Mouse (Mus musculus) adipocyte (in vitro differentiated cells): ENCODE measurements around the gene Ctf2.
"Not testable (repeated sequence)": the region's sequence is repeated elsewhere in the genome, so short reads cannot be mapped to it uniquely, and the experiment has no call there.

Experiments
- DNase-seq: peaks from one replicate; pipeline ENCODE4 v3.0.0-alpha.2; 2016; ENCODE audit warnings: low spot score

Gene Ctf2

GRCm38 (mm10) chr7:127732066-127732465 is at the start of gene Ctf2:
TSS of gene Ctf2 (minus strand) at chr7:127732166.
- not testable (repeated sequence) for DNase-seq

GRCm38 (mm10) chr7:127778350-127778749 is 46.4 kb upstream of the Ctf2 start:
- DNase-seq = no peak

- DNase-seq = peak; percentile 48
These were observed 45.7 kb upstream of the Ctf2 start for GRCm38 (mm10) chr7:127777474-127778266.

- DNase-seq = peak; percentile 92
These were observed 45.0 kb upstream of the Ctf2 start for GRCm38 (mm10) chr7:127776878-127777473.

GRCm38 (mm10) chr7:127776426-127776825 is 44.5 kb upstream of the Ctf2 start, which contains the start of gene Setd1a:
TSS of gene Setd1a (plus strand) at chr7:127776670.
- DNase-seq = peak; percentile 80

GRCm38 (mm10) chr7:127775837-127776236 is 43.9 kb upstream of the Ctf2 start:
- DNase-seq = not testable (repeated sequence)

- DNase-seq = peak; percentile 70
These were observed 41.9 kb upstream of the Ctf2 start for GRCm38 (mm10) chr7:127773664-127774384.

GRCm38 (mm10) chr7:127772557-127772956 is 40.6 kb upstream of the Ctf2 start:
- DNase-seq = no peak

- DNase-seq = peak; percentile 30
These were observed 40.1 kb upstream of the Ctf2 start for GRCm38 (mm10) chr7:127772080-127772479.

- no peak for DNase-seq
These were observed 39.3 kb upstream of the Ctf2 start for GRCm38 (mm10) chr7:127771262-127771661.

- no peak for DNase-seq
These were observed 38.3 kb upstream of the Ctf2 start for GRCm38 (mm10) chr7:127770039-127770905.

- peak; percentile 78 for DNase-seq
These were observed 37.7 kb upstream of the Ctf2 start, which contains the start of gene Orai3 for GRCm38 (mm10) chr7:127769651-127770038. TSS of gene Orai3 (plus strand) at chr7:127769815.

- peak; percentile 96 for DNase-seq
These were observed 37.1 kb upstream of the Ctf2 start for GRCm38 (mm10) chr7:127768997-127769593.

- no peak for DNase-seq
These were observed 36.5 kb upstream of the Ctf2 start for GRCm38 (mm10) chr7:127768346-127768996.

- DNase-seq = no peak
These were observed 35.8 kb upstream of the Ctf2 start for GRCm38 (mm10) chr7:127767671-127768345.

GRCm38 (mm10) chr7:127766851-127767609 is 35.1 kb upstream of the Ctf2 start:
- DNase-seq = no peak

- peak; percentile 38 for DNase-seq
These were observed 33.8 kb upstream of the Ctf2 start for GRCm38 (mm10) chr7:127765756-127766155.

- DNase-seq = no peak
These were observed 31.7 kb upstream of the Ctf2 start for GRCm38 (mm10) chr7:127763642-127764041.

- DNase-seq = peak; percentile 66
These were observed 29.1 kb upstream of the Ctf2 start for GRCm38 (mm10) chr7:127761026-127761425.
